Mouse (Mus musculus) central nervous system, embryonic 14 days (tissue): ENCODE data around the gene Kpna4. TPM values are rescaled to one million over a fixed set of nuclear protein-coding genes. Genes with fewer than 3 reads are reported as not detected.

Source experiments
- polyA plus RNA-seq: library from polyadenylated mRNA; depleted of rRNA; stranded (reverse); fragments of >200 nt; gene quantifications from 2 replicates; pipeline ENCODE4 v1.2.3, GENCODE M21; 2012; rRNA removed

Gene Kpna4
- polyA plus RNA-seq, result 31.9 and 37.3 TPM in 2 replicates

GRCm38 (mm10) chr3:69126509-69127345 is at the start of gene Kpna4:
Gene Kpna4, minus strand, starts transcription at chr3:69127113.

GRCm38 (mm10) chr3:69044645-69045399 is 82.1 kb downstream of the Kpna4 start, which contains the start of gene Trim59:
Gene Trim59, minus strand, starts transcription at chr3:69044755.

Other genes starting within 250 kb of the Kpna4 start
- 15.3 and 17.3 TPM in 2 replicates for gene Ift80, start 122.5 kb downstream of the Kpna4 start, polyA plus RNA-seq
- 28.3 and 37.3 TPM in 2 replicates for gene Smc4, start 122.4 kb downstream of the Kpna4 start, polyA plus RNA-seq
- 21.7 and 26.3 TPM in 2 replicates for gene Trim59, start 82.4 kb downstream of the Kpna4 start, polyA plus RNA-seq
- gene Arl14, start 95.3 kb upstream of the Kpna4 start, polyA plus RNA-seq, result not detected in 2 replicates
- 12.2 and 13.2 TPM in 2 replicates for gene Ppm1l, start 189.7 kb upstream of the Kpna4 start, polyA plus RNA-seq